ENCODE assay signal across 9 mouse cellular contexts in the genomic region with DNA sequence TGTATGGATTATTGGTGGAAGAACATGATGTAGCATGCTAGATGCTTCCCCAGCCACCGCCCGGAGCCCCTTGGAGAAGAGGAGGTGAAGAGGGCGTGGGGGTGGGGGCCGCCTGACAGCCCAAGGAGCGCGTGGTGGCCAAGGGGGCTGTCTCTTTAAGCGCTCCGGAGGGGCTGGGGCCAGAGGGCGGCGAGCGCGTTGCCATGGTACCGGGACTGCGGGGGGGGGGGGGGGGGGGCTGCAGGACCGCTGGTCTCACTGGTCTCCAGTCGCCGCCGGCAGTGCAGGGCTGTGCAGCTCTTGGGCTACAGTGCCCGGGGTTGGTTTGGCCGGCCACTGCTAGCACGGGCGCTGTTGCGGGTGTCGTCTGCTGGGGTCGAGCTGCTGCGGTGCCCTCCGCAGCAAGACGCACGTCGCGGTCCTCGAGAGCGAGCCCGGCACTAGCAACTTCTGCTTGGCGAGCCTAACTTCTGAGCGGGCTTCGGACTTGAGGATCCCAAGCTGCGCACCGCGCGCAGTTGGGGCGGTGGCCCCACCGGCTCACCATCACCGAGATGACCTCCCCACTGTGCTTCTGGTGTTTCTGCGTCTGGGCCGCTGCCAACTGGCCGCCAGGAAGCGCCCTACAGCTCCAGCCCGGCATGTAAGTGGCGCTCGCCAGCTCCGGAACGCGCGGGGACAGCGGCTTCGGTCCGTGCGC. TPM values are rescaled to one million over a fixed set of nuclear protein-coding genes. Genes with fewer than 3 reads are reported as not detected.
DNase-seq lines count a peak whose midpoint lies in the region; ATAC-seq and TF ChIP-seq lines count a peak whose summit lies in the region.
"Had no signal": no experiment of that assay in that cellular context is flagged by ENCODE, and none has a peak within 500 bp of the region (broad histone marks: within the 10 kb centered on the region; RNA-seq: fewer than 3 reads in every experiment).

No protein-coding gene starts in this region.

- no peaks in the 10 kb centered on the region; the same call in none of the 2 replicates for H3K27me3 ChIP-seq in ES-Bruce4 (ENCODE audit: control insufficient read depth, insufficient read depth, low read length, poor library complexity, severe bottlenecking)
- H3K27me3 ChIP-seq in forebrain, embryonic 15.5 days, result 0 out of 2 replicates have a peak, but pooled peaks cover 3% of the 10 kb centered on the region
- H3K27me3 ChIP-seq in intestine, embryonic 15.5 days (replicated peaks), result peaks cover 30% of the 10 kb centered on the region
- H3K27me3 ChIP-seq in midbrain, embryonic 10.5 days (ENCODE audit: low read depth, poor library complexity, severe bottlenecking), result peaks cover 69% of the 10 kb centered on the region
- H3K27me3 ChIP-seq in stomach, embryonic 16.5 days (ENCODE audit: control insufficient read depth, insufficient read depth, low read length), result peaks cover 39% of the 10 kb centered on the region

- intact Hi-C loops in left cerebral cortex, postnatal 10 days (cut with DNase I), result no loop called here

- H3K9ac ChIP-seq in ES-Bruce4 (ENCODE audit: low read depth, poor library complexity, severe bottlenecking), result no peak overlapping the region
- peak overlapping the region; percentile 48 for H3K9ac ChIP-seq in forebrain, embryonic 15.5 days (replicated peaks)
- H3K9ac ChIP-seq in intestine, embryonic 15.5 days, result no peak overlapping the region
- H3K9ac ChIP-seq in stomach, embryonic 16.5 days (ENCODE audit: low read length), result no peak overlapping the region

- under 1% methylated on average over 51 of the region's 59 CpGs for whole genome bisulfite sequencing in forebrain, embryonic 15.5 days
- under 1% methylated on average over 52 of the region's 59 CpGs for WGBS in intestine, embryonic 15.5 days
- under 1% methylated on average over 54 of the region's 59 CpGs for WGBS in midbrain, embryonic 10.5 days
- 1% methylated on average over 52 of the region's 59 CpGs for WGBS in stomach, embryonic 16.5 days

- H3K4me2 ChIP-seq in forebrain, embryonic 15.5 days (replicated peaks), result peak overlapping the region; percentile 96
- H3K4me2 ChIP-seq in intestine, embryonic 15.5 days (replicated peaks), result peak overlapping the region; percentile 89
- H3K4me2 ChIP-seq in stomach, embryonic 16.5 days (ENCODE audit: low read depth, low read length), result peak overlapping the region; percentile 81

- H3K9me3 ChIP-seq in ES-Bruce4 (replicated peaks; ENCODE audit: control insufficient read depth, insufficient read depth, low read length, poor library complexity, severe bottlenecking), result no peaks in the 10 kb centered on the region
- no peaks in the 10 kb centered on the region for H3K9me3 ChIP-seq in forebrain, embryonic 15.5 days
- H3K9me3 ChIP-seq in intestine, embryonic 15.5 days, result no peaks in the 10 kb centered on the region
- no peaks in the 10 kb centered on the region for H3K9me3 ChIP-seq in midbrain, embryonic 10.5 days (replicated peaks)
- H3K9me3 ChIP-seq in stomach, embryonic 16.5 days (replicated peaks; ENCODE audit: control insufficient read depth, low read length), result no peaks in the 10 kb centered on the region

- peak; percentile 15 for DNase-seq in adrenal gland, postnatal 25 days
- DNase-seq in left cerebral cortex, postnatal 10 days (ENCODE audit: extremely low spot score in 1 of 2, low spot score in 2 of 2), result peak; percentile 19 to 62
- peak; percentile 82 for DNase-seq in midbrain, embryonic 10.5 days (ENCODE audit: low spot score)
- no peak for DNase-seq in urinary bladder, postnatal 4 days (ENCODE audit: low spot score in 2 of 2)

- H3K36me3 ChIP-seq in ES-Bruce4 (ENCODE audit: control insufficient read depth, insufficient read depth, low read length, poor library complexity, severe bottlenecking), result no peaks in the 10 kb centered on the region
- H3K36me3 ChIP-seq in forebrain, embryonic 15.5 days, result no peaks in the 10 kb centered on the region
- no peaks in the 10 kb centered on the region for H3K36me3 ChIP-seq in intestine, embryonic 15.5 days
- H3K36me3 ChIP-seq in midbrain, embryonic 10.5 days, result peaks cover 4% of the 10 kb centered on the region; the same call in 1 of the 2 replicates
- no peaks in the 10 kb centered on the region for H3K36me3 ChIP-seq in stomach, embryonic 16.5 days (ENCODE audit: control insufficient read depth, insufficient read depth, low read length)

- ATAC-seq in forebrain, embryonic 15.5 days (replicated peaks), result peak; percentile 89
- peak; percentile 51 for ATAC-seq in intestine, embryonic 15.5 days
- peak; percentile 47 for ATAC-seq in stomach, embryonic 16.5 days (ENCODE audit: insufficient read depth, low FRiP score)

- peak overlapping the region; percentile 47 for H3K4me3 ChIP-seq in ES-Bruce4 (ENCODE audit: low read depth, low read length)
- H3K4me3 ChIP-seq in forebrain, embryonic 15.5 days, result peak overlapping the region; percentile 50
- H3K4me3 ChIP-seq in intestine, embryonic 15.5 days (replicated peaks), result peak overlapping the region; percentile 42
- peak overlapping the region; percentile 77 for H3K4me3 ChIP-seq in midbrain, embryonic 10.5 days
- peak overlapping the region; percentile 47 for H3K4me3 ChIP-seq in stomach, embryonic 16.5 days (replicated peaks; ENCODE audit: low read length)
- H3K4me3 ChIP-seq: erythroblast, embryonic 14.5 days had no signal

- no peak for TF ChIP-seq CTCF in ES-Bruce4 (IDR thresholded peaks at IDR 0.05; ENCODE audit: low read depth, low read length)

- no peak for TF ChIP-seq POLR2A in ES-Bruce4 (IDR thresholded peaks at IDR 0.05; ENCODE audit: insufficient read depth, low read length)

- TF ChIP-seq EP300 in ES-Bruce4 (IDR thresholded peaks at IDR 0.05; ENCODE audit: insufficient read depth, low read depth, low read length), result no peak

- H3K4me1 ChIP-seq in ES-Bruce4 (ENCODE audit: control insufficient read depth, insufficient read depth, low read length), result no peaks in the 10 kb centered on the region
- H3K4me1 ChIP-seq in forebrain, embryonic 15.5 days, result peaks cover 22% of the 10 kb centered on the region
- H3K4me1 ChIP-seq in intestine, embryonic 15.5 days (replicated peaks), result peaks cover 10% of the 10 kb centered on the region; the same call in 1 of the 2 replicates
- H3K4me1 ChIP-seq in midbrain, embryonic 10.5 days, result peaks cover 40% of the 10 kb centered on the region
- H3K4me1 ChIP-seq in stomach, embryonic 16.5 days (ENCODE audit: control insufficient read depth, insufficient read depth, low read length), result peaks cover 7% of the 10 kb centered on the region; the same call in 1 of the 2 replicates

- no peak overlapping the region for H3K27ac ChIP-seq in ES-Bruce4 (ENCODE audit: insufficient read depth, low read length)
- 0 out of 2 replicates have a peak overlapping the region, but pooled peaks have one; percentile 6 for H3K27ac ChIP-seq in forebrain, embryonic 15.5 days (replicated peaks)
- H3K27ac ChIP-seq in intestine, embryonic 15.5 days, result no peak overlapping the region
- H3K27ac ChIP-seq in midbrain, embryonic 10.5 days (replicated peaks), result peak overlapping the region; percentile 85
- H3K27ac ChIP-seq in stomach, embryonic 16.5 days (ENCODE audit: low read length), result no peak overlapping the region

RNA-seq across cellular contexts. Expression of a gene that starts 0.6 kb away (rescaled TPM):
- polyA plus RNA-seq in ES-Bruce4 (2011; ENCODE audit: insufficient read depth, insufficient read length, low read depth, missing spikeins), result not detected in 2 replicates
- 0.46 TPM in 1 of 2 replicates, not detected in the other for total RNA-seq in adrenal gland, postnatal 25 days (2021)
- 3.9 and 4.4 TPM in 2 replicates for polyA plus RNA-seq in forebrain, embryonic 15.5 days (2015; fragmentation: Nextera tagmentation; extraction: Ambion mirVana)
- polyA plus RNA-seq in intestine, embryonic 15.5 days (2015; fragmentation: Nextera tagmentation; extraction: Ambion mirVana), result 0.30 and 0.38 TPM in 2 replicates
- 10 to 100 TPM; 17.3 to 19.3 TPM for total RNA-seq in left cerebral cortex, postnatal 10 days (2021)
- polyA plus RNA-seq in midbrain, embryonic 10.5 days (2016; fragmentation: Nextera tagmentation; extraction: Ambion mirVana), result 10.7 and 13.7 TPM in 2 replicates
- 0.56 and 0.67 TPM in 2 replicates for polyA plus RNA-seq in stomach, embryonic 16.5 days (2015; fragmentation: Nextera tagmentation; extraction: Ambion mirVana)
- polyA plus RNA-seq: erythroblast, embryonic 14.5 days had no signal

Comparison
In these comparisons a context has a peak if more than half of its experiments do, and no peak if none do; other contexts are left out.
1. H3K27ac ChIP-seq: peak in forebrain, embryonic 15.5 days (single experiment) and midbrain, embryonic 10.5 days (single experiment); none in ES-Bruce4 (single experiment), intestine, embryonic 15.5 days (single experiment) and stomach, embryonic 16.5 days (single experiment).
2. DNase-seq: peak in adrenal gland, postnatal 25 days (single experiment), left cerebral cortex, postnatal 10 days (2 of 2) and midbrain, embryonic 10.5 days (single experiment); none in urinary bladder, postnatal 4 days (0 of 2).
3. Peak in every context shown above with its lines, with median percentiles within 50 percentile points of each other: H3K4me3 ChIP-seq, ATAC-seq and H3K4me2 ChIP-seq.